Mouse (Mus musculus) intestine, postnatal 0 days (tissue): ENCODE measurements at regions not wholly inside any gene's neighbourhood (a gene's known extent, or its start where the extent isn't known, plus 50 kb on each side); places are given as distances from the start of the nearest gene placed in this dataset.

Experiments used
- ATAC-seq: fragments of 200-750 bp; cut with Nextera tagmentation; 2 replicates; pipeline ENCODE4 v1.8.0; 2017; ENCODE audit warnings: mild to moderate bottlenecking, moderate TSS enrichment, moderate library complexity
- H3K27ac ChIP-seq: fragments of 300-500 bp; sonication (generic); 2 replicates; pipeline ENCODE4 v1.5.1; 2014; ENCODE audit warnings: mild to moderate bottlenecking, low read depth, low read length, moderate library complexity
- H3K27me3 ChIP-seq: fragments of 300-500 bp; sonication (generic); replicated peaks from 2 replicates; pipeline ENCODE4 v1.6.1; 2014; ENCODE audit warnings: low read length, mixed read lengths; ENCODE audit not compliant: control insufficient read depth, insufficient read depth
- H3K36me3 ChIP-seq: fragments of 300-500 bp; sonication (generic); 2 replicates; pipeline ENCODE4 v1.6.1; 2014; ENCODE audit warnings: mild to moderate bottlenecking, moderate library complexity; ENCODE audit not compliant: control insufficient read depth, insufficient read depth
- H3K4me1 ChIP-seq: fragments of 300-500 bp; sonication (generic); replicated peaks from 2 replicates; pipeline ENCODE4 v1.6.1; 2014; ENCODE audit warnings: antibody characterized with exemption, low read length, mixed read lengths; ENCODE audit not compliant: control insufficient read depth, insufficient read depth
- H3K4me2 ChIP-seq: fragments of 300-500 bp; sonication (generic); replicated peaks from 2 replicates; pipeline ENCODE4 v1.6.1; 2014; ENCODE audit warnings: low read depth, mild to moderate bottlenecking, moderate library complexity
- H3K4me3 ChIP-seq: fragments of 300-500 bp; sonication (generic); 2 replicates; pipeline ENCODE4 v1.5.1; 2014; ENCODE audit warnings: low read depth, low read length
- H3K9ac ChIP-seq: fragments of 300-500 bp; sonication (generic); 2 replicates; pipeline ENCODE4 v1.6.1; 2014; ENCODE audit warnings: mild to moderate bottlenecking, low read depth, low read length
- H3K9me3 ChIP-seq: fragments of 300-500 bp; sonication (generic); 2 replicates; pipeline ENCODE4 v1.6.1; 2016; ENCODE audit warnings: mixed run types; ENCODE audit not compliant: control insufficient read depth
- CTCF ChIP-seq: sonication (generic); IDR thresholded peaks from 2 replicates; pipeline ENCODE4 v1.5.1; 2016; ENCODE audit warnings: low read depth, mild to moderate bottlenecking, control low read depth, antibody characterized with exemption, moderate library complexity
- WGBS: fragments of 180-500 bp; shearing (Covaris S2); extraction: QIAGEN DNeasy Blood & Tissue Kit; methylation state at CpG from one replicate; pipeline ENCODE4 v1.1.7; 2014; 5-methylcytosine and 5-hydroxymethylcytosine counted together

DNA sequence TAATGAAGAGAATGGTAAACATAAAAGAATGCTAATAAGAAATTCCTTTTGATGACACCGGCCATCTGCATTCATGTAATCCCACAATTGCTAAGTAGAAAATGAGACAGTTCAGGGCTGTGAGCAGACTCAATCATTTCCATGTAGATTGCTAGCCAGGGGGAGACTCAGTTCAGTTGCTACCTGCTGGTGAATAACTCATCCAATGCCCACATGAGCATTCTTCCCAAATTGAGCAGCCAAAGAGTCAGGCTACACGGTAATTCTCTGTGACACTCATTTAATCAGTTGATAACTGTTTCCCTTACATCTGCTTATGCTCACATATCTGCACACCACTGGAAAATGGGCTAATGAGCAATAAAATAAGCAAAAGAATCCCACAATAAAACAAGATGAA is 345.0 kb downstream of the Ipo11 start:
- ATAC-seq, result no peak
- 62% methylated on average over 2 of the region's 2 CpGs for WGBS
- no peak overlapping the region for H3K4me3 ChIP-seq
- H3K27me3 ChIP-seq, result no peaks in the 10 kb centered on the region
- H3K9ac ChIP-seq, result no peak overlapping the region
- no peaks in the 10 kb centered on the region for H3K4me1 ChIP-seq
- no peak overlapping the region for H3K27ac ChIP-seq
- no peak overlapping the region for H3K4me2 ChIP-seq
- H3K9me3 ChIP-seq, result no peaks in the 10 kb centered on the region
- no peak for TF ChIP-seq CTCF
- H3K36me3 ChIP-seq, result no peaks in the 10 kb centered on the region

GRCm38 (mm10) chr13:106567658-106568359 is 368.9 kb downstream of the Ipo11 start:
- H3K4me3 ChIP-seq, result no peak overlapping the region
- no peaks in the 10 kb centered on the region for H3K27me3 ChIP-seq

DNA sequence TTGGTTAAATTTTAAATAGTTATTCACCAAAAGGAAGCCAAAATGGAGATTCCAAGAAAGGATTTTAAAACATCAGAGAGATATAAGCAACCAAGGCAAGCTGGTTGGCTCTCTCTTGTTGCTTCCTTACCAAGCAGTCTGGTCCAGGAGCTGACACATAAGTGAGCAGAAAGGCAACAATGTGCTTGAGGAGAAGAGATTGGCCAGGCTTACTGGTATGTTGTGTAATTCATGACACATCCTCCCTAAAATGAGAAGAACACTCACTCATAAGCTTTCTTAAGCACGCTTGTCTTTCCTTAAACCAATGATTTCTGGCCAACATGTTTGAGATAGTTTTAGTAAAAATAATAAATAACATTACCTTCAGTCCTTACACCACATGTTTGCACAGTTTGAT is 374.2 kb downstream of the Ipo11 start:
- TF ChIP-seq CTCF, result no peak
- H3K4me1 ChIP-seq, result no peaks in the 10 kb centered on the region
- no peaks in the 10 kb centered on the region for H3K36me3 ChIP-seq
- no peak for ATAC-seq
- no peak overlapping the region for H3K9ac ChIP-seq
- no peaks in the 10 kb centered on the region for H3K27me3 ChIP-seq
- no peak overlapping the region for H3K4me3 ChIP-seq
- no peak overlapping the region for H3K27ac ChIP-seq
- no peaks in the 10 kb centered on the region for H3K9me3 ChIP-seq
- H3K4me2 ChIP-seq, result no peak overlapping the region
- WGBS, result 87% methylated on average over 1 of the region's 1 CpGs

More at GRCm38 (mm10) chr13:106567658-106568359, 368.9 kb downstream of the Ipo11 start:
- Histone ChIP-seq H3K9me3 (no peaks in the 10 kb centered on the region), H3K4me2 (no peak overlapping the region), H3K27ac (no peak overlapping the region), H3K9ac (no peak overlapping the region), H3K36me3 (no peaks in the 10 kb centered on the region), H3K4me1 (no peaks in the 10 kb centered on the region)
- TF ChIP-seq CTCF, result no peak
- ATAC-seq, result no peak
- WGBS, result 85% methylated on average over 9 of the region's 9 CpGs

GRCm38 (mm10) chr13:106562161-106562560 is 374.6 kb downstream of the Ipo11 start:
- Histone ChIP-seq H3K4me2 (no peak overlapping the region), H3K27ac (no peak overlapping the region), H3K9me3 (no peaks in the 10 kb centered on the region), H3K9ac (no peak overlapping the region), H3K4me3 (no peak overlapping the region), H3K36me3 (no peaks in the 10 kb centered on the region), H3K27me3 (no peaks in the 10 kb centered on the region), H3K4me1 (no peaks in the 10 kb centered on the region)
- 74% methylated on average over 4 of the region's 4 CpGs for WGBS
- TF ChIP-seq CTCF, result no peak
- ATAC-seq, result no peak

DNA sequence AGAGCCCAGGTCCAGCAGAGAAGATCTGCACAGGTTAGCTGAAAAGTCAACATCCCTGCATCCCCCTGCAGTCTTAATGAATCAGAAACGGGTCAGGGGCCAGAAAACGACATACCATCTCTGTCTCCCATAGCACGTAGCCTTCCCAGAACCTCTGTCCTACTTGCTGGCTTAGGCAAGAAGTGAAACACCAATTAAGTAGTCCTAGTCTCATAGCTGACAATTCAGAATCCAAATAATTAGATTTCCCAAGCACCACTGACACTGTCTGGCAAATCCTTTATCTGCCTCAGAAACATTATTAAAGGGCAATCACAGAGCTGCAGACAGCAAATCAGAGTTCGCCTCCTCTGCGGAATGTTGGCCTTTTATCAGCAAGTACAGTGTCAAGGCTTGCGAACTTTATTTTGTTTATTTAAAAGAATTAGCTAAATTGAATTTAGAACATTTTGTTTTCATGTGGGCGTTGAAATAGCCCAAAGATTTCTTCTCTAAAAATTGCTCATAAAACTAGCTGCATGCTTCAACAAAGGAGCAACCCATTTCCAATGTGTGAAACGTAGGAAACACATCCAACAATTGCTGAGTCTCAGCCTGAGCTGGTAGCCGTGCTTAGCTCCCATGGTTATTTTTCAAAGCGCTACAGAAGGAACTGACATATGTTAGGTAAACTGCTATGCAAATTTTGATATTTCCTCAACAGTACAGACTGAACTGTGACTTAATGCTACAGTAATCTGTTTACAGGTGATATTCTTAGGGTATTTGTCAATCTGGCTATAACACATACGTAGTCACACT is 411.2 kb downstream of the Ipo11 start:
- no peak overlapping the region for H3K4me2 ChIP-seq
- H3K27ac ChIP-seq, result no peak overlapping the region
- no peaks in the 10 kb centered on the region for H3K4me1 ChIP-seq
- no peaks in the 10 kb centered on the region for H3K27me3 ChIP-seq
- no peak overlapping the region for H3K4me3 ChIP-seq
- no peaks in the 10 kb centered on the region for H3K36me3 ChIP-seq
- WGBS, result 74% methylated on average over 11 of the region's 11 CpGs
- no peak for ATAC-seq
- no peak overlapping the region for H3K9ac ChIP-seq
- no peak for TF ChIP-seq CTCF
- no peaks in the 10 kb centered on the region for H3K9me3 ChIP-seq

GRCm38 (mm10) chr13:106514510-106515169 is 422.1 kb downstream of the Ipo11 start:
- Histone ChIP-seq H3K36me3 (no peaks in the 10 kb centered on the region), H3K27ac (no peak overlapping the region), H3K4me3 (no peak overlapping the region), H3K4me2 (no peak overlapping the region), H3K9ac (no peak overlapping the region), H3K9me3 (no peaks in the 10 kb centered on the region), H3K4me1 (no peaks in the 10 kb centered on the region), H3K27me3 (no peaks in the 10 kb centered on the region)
- no peak for TF ChIP-seq CTCF
- WGBS, result 75% methylated on average over 5 of the region's 5 CpGs
- no peak for ATAC-seq
